Mouse (Mus musculus): ENCODE results near the gene Il19.

- TF ChIP-seq CHD2 (IDR thresholded peaks at IDR 0.05; ENCODE audit: low read depth, low read length) (no peak), ZC3H11A (IDR thresholded peaks at IDR 0.05; ENCODE audit: borderline replicate concordance, low read depth, low read length) (0 out of 2 replicates have a peak, but pooled peaks have one; percentile 2), ZNF384 (IDR thresholded peaks at IDR 0.05; ENCODE audit: low read depth, low read length) (no peak)
Measured at GRCm38 (mm10) chr1:130926484-130926883, 13.4 kb downstream of the Il19 start.
